Mouse (Mus musculus): ENCODE measurements around the gene Gm6882.
"Not testable (repeated sequence)": the region's sequence is repeated elsewhere in the genome, so short reads cannot be mapped to it uniquely, and the experiment has no call there.

DNA sequence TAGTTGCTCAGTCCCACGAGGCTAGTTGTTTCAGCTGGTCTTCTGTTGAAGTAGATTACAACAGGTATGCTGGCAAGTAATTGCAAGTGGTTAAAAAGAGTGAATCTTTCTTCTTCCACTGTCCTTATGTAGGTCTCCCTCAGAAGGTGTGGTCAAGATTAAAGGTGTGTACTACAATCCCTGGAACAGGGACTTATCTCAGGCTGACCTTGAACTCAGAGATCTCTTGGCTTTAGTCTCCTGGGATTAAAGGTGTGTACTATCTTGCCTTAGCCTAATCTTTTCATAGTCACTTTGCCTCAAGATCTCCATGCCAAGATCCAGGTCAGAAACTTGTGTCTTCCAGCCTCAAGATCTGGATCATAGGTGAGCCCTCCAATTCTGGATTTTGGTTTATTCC is at the start of gene Gm6882:
- TF ChIP-seq CTCF (IDR thresholded peaks at IDR 0.05; ENCODE audit: extremely low read depth, insufficient read depth, insufficient read length, insufficient replicate concordance); POLR2A (IDR thresholded peaks at IDR 0.05; ENCODE audit: low read depth, low read length): not testable (repeated sequence)
